Mouse (Mus musculus): ENCODE results near the gene Wdr41.

DNA sequence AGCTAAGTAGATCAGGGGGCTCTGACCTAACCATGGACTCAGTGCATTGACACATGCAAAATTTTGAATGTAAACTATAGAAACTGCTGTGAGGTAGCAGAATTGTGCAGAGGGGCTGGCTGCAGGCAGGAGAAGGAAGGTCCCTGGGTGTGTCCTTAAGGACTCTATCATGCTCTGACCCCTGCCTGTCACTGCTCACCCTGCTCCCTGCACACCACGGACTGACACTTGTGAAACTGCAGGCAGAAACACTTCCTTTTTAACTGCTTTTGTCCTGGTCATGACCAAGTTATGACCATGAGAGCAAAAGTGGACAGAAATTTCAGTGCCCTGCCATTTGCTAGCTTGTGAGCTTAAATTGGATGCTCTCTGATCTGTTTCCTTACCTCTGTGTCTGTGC is 68.0 kb downstream of the Wdr41 start:
- TF ChIP-seq POLR2A (IDR thresholded peaks at IDR 0.05; ENCODE audit: borderline replicate concordance, extremely low read depth, insufficient read depth, insufficient read length, poor library complexity, severe bottlenecking) (no peak), CTCF (IDR thresholded peaks at IDR 0.05; ENCODE audit: borderline replicate concordance, extremely low read depth, insufficient read depth, insufficient read length) (no peak)

Measured in brain, embryonic 14.5 days (tissue).